Mouse (Mus musculus) limb, embryonic 10.5 days (tissue): ENCODE results near the gene Nlgn1. TPM values are rescaled to one million over a fixed set of nuclear protein-coding genes. Genes with fewer than 3 reads are reported as not detected.
"Not testable (repeated sequence)": the region's sequence is repeated elsewhere in the genome, so short reads cannot be mapped to it uniquely, and the experiment has no call there.

Experiments used
- DNase-seq: peaks from one replicate; pipeline ENCODE4 v3.0.0-alpha.2; 2017; ENCODE audit warnings: low spot score
- H3K27ac ChIP-seq: fragments of 300-500 bp; sonication (generic); 2 replicates; pipeline ENCODE4 v1.5.1; 2016; ENCODE audit warnings: mild to moderate bottlenecking
- H3K27me3 ChIP-seq: fragments of 300-500 bp; sonication (generic); 2 replicates; pipeline ENCODE4 v1.6.1; 2016; ENCODE audit warnings: low read depth, mild to moderate bottlenecking; ENCODE audit not compliant: poor library complexity, severe bottlenecking
- H3K36me3 ChIP-seq: fragments of 300-500 bp; sonication (generic); 2 replicates; pipeline ENCODE4 v1.6.1; 2016; ENCODE audit warnings: mild to moderate bottlenecking, moderate library complexity
- H3K4me1 ChIP-seq: fragments of 300-500 bp; sonication (generic); 2 replicates; pipeline ENCODE4 v1.6.1; 2016
- H3K4me3 ChIP-seq: fragments of 300-500 bp; sonication (generic); 2 replicates; pipeline ENCODE4 v1.5.1; 2016; ENCODE audit warnings: mild to moderate bottlenecking, moderate library complexity
- H3K9me3 ChIP-seq: fragments of 300-500 bp; sonication (generic); replicated peaks from 2 replicates; pipeline ENCODE4 v1.6.1; 2016; ENCODE audit warnings: mild to moderate bottlenecking
- WGBS: fragments of 180-500 bp; shearing (Covaris S2); methylation state at CpG from one replicate; pipeline ENCODE4 v1.1.7; 2016; 5-methylcytosine and 5-hydroxymethylcytosine counted together
- polyA plus RNA-seq: library from polyadenylated mRNA; unstranded; fragments of >200 nt; fragmentation: Nextera tagmentation; extraction: Ambion mirVana; gene quantifications from 2 replicates; pipeline ENCODE4 v1.2.1, GENCODE M21; 2016

The Nlgn1 gene
- polyA plus RNA-seq, 1 experiment from 2014 or later = 0.28 TPM

DNA sequence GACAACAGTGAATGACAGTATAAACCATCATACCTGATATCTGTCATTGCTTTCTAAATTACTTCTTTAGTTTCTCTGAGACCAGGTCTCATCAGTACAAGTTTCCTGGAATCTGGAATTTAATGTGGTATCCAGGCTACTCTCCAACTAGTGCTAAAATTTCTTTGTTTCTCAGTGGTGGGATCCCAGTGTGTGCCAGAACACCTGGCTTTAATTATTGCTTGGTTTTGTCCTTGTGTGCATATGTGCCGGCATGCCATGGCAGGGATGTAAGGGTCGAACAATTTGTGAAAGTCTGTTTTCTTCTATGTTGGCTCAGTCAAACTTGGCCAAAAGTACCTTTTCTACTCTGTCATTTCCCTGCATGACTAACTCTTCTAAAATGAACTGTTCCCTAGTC is 703.1 kb downstream of the Nlgn1 start:
- Histone ChIP-seq H3K27ac (no peak overlapping the region), H3K27me3 (no peaks in the 10 kb centered on the region), H3K36me3 (no peaks in the 10 kb centered on the region), H3K9me3 (no peaks in the 10 kb centered on the region), H3K4me3 (no peak overlapping the region), H3K4me1 (no peaks in the 10 kb centered on the region; the same call in 1 of the 2 replicates)
- no peak for DNase-seq
- WGBS = 74% methylated on average over 2 of the region's 2 CpGs

GRCm38 (mm10) chr3:25606597-25606996 is 725.7 kb downstream of the Nlgn1 start:
- no peak overlapping the region for H3K4me3 ChIP-seq
- H3K36me3 ChIP-seq = no peaks in the 10 kb centered on the region
- no peaks in the 10 kb centered on the region for H3K27me3 ChIP-seq
- H3K4me1 ChIP-seq = no peaks in the 10 kb centered on the region
- no peak for DNase-seq
- H3K9me3 ChIP-seq = no peaks in the 10 kb centered on the region
- no peak overlapping the region for H3K27ac ChIP-seq
- WGBS = 62% methylated on average over 1 of the region's 1 CpGs

- H3K27ac ChIP-seq = no peak overlapping the region
- 49% methylated on average over 5 of the region's 5 CpGs for WGBS
- DNase-seq = no peak
- no peaks in the 10 kb centered on the region for H3K4me1 ChIP-seq
- no peak overlapping the region for H3K4me3 ChIP-seq
- no peaks in the 10 kb centered on the region for H3K27me3 ChIP-seq
- no peaks in the 10 kb centered on the region for H3K36me3 ChIP-seq
- H3K9me3 ChIP-seq = no peaks in the 10 kb centered on the region
These were observed 734.7 kb downstream of the Nlgn1 start for GRCm38 (mm10) chr3:25597513-25597912.

DNA sequence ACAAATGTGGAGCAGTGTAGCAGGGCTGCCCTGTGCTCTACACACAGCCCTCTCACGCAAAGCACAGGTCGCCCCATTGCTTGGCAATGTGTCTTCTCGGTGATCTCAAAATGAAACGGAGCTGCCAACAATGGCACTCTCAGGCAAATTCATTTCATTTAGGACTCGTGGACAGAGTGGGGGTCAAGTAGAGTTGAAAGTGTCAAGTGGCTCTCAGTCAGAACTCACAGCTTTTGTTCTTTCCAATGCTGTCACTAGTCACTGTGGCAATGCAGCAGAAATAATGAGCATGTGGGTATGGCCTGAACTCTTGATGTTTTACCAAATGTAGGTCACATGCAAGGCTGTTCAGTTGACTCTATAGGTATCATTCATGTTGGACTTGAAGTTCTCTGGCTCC is 756.7 kb downstream of the Nlgn1 start:
- no peaks in the 10 kb centered on the region for H3K4me1 ChIP-seq
- H3K9me3 ChIP-seq = no peaks in the 10 kb centered on the region
- H3K4me3 ChIP-seq = no peak overlapping the region
- no peaks in the 10 kb centered on the region for H3K36me3 ChIP-seq
- no peak overlapping the region for H3K27ac ChIP-seq
- no peaks in the 10 kb centered on the region for H3K27me3 ChIP-seq
- 80% methylated on average over 5 of the region's 5 CpGs for WGBS
- no peak for DNase-seq

DNA sequence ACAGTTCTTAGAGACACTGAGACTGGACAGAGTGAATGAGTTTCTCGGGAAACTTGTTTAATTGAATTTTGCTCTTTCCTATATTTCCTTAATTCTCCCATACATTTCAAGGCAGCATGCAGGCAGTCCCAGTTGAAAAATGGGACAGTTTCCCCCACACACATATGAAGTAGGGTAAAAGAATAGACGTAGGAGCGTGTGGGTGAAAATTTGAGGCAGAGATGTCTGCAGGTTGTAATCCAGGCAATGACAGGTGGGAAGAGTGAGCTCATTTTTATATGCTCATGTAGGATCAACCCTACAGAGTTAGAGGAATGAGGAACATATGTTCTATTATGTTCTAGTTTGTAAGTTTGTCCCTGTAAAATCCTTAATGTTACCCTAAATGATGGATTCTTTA is 757.4 kb downstream of the Nlgn1 start:
- Histone ChIP-seq H3K4me3 (no peak overlapping the region), H3K36me3 (no peaks in the 10 kb centered on the region), H3K27me3 (no peaks in the 10 kb centered on the region), H3K4me1 (no peaks in the 10 kb centered on the region), H3K27ac (no peak overlapping the region), H3K9me3 (no peaks in the 10 kb centered on the region)
- 86% methylated on average over 3 of the region's 3 CpGs for WGBS
- DNase-seq = no peak

DNA sequence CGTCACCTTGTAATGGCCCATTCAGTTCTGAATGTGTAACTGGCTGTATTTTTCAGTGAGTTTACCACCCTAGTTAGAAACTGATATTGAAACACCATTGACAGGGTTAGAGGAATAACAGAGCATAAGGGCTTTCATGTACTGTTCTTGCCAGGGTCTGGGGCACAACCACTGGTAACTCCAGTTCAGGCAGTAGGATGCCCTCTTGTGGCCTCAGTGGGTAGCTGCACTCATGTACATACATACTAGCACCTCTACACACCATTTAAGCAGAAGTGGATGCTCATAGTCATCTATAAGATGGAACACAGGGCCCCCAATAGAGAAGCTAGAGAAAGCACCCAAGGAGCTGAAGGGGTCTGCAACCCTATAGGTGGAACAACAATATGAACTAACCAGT is 773.7 kb downstream of the Nlgn1 start:
- not testable (repeated sequence) for DNase-seq, H3K36me3 ChIP-seq, H3K4me1 ChIP-seq, H3K9me3 ChIP-seq, H3K4me3 ChIP-seq, H3K27ac ChIP-seq, H3K27me3 ChIP-seq
- 89% methylated on average over 1 of the region's 1 CpGs for WGBS

- H3K9me3 ChIP-seq, H3K36me3 ChIP-seq, H3K27ac ChIP-seq, H3K27me3 ChIP-seq, H3K4me3 ChIP-seq, H3K4me1 ChIP-seq, DNase-seq: not testable (repeated sequence)
- WGBS = 96% methylated on average over 5 of the region's 7 CpGs
These were observed 783.2 kb downstream of the Nlgn1 start for GRCm38 (mm10) chr3:25549097-25549496.

DNA sequence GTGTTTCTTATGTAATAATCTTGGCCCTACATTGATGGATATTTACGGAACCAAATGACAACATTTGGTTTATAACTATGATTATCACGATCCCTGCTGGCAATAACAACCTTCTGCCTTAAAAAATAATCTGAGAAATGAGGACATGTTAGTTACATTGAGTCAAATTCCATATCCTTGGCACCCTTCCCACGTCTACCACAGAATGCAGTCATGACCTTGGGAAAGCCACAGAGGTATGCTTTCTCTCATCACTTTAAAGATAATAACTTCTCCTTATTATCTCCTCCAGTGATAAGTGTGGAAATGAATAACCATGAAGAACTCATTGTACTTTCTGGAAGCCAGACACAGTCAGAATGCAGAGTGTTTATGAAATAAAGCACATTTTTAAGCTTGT is 808.0 kb downstream of the Nlgn1 start:
- not testable (repeated sequence) for H3K27ac ChIP-seq, DNase-seq, H3K27me3 ChIP-seq, H3K9me3 ChIP-seq, H3K4me3 ChIP-seq, H3K4me1 ChIP-seq, H3K36me3 ChIP-seq
- 87% methylated on average over 2 of the region's 3 CpGs for WGBS

- no peak for DNase-seq
- no peak overlapping the region for H3K4me3 ChIP-seq
- no peaks in the 10 kb centered on the region for H3K4me1 ChIP-seq
- H3K27me3 ChIP-seq = no peaks in the 10 kb centered on the region
- H3K9me3 ChIP-seq = no peaks in the 10 kb centered on the region
- H3K36me3 ChIP-seq = no peaks in the 10 kb centered on the region
- 87% methylated on average over 2 of the region's 2 CpGs for WGBS
- H3K27ac ChIP-seq = no peak overlapping the region
These were observed 869.2 kb downstream of the Nlgn1 start for GRCm38 (mm10) chr3:25463051-25463450.

GRCm38 (mm10) chr3:25456250-25456860 is 875.9 kb downstream of the Nlgn1 start:
- H3K4me3 ChIP-seq = no peak overlapping the region
- 74% methylated on average over 8 of the region's 8 CpGs for WGBS
- H3K27ac ChIP-seq = no peak overlapping the region
- H3K4me1 ChIP-seq = no peaks in the 10 kb centered on the region
- H3K9me3 ChIP-seq = no peaks in the 10 kb centered on the region
- DNase-seq = no peak
- no peaks in the 10 kb centered on the region for H3K27me3 ChIP-seq
- H3K36me3 ChIP-seq = no peaks in the 10 kb centered on the region

GRCm38 (mm10) chr3:25452314-25452713 is 879.9 kb downstream of the Nlgn1 start:
- Histone ChIP-seq H3K4me1 (no peaks in the 10 kb centered on the region), H3K27me3 (no peaks in the 10 kb centered on the region), H3K36me3 (no peaks in the 10 kb centered on the region), H3K4me3 (no peak overlapping the region), H3K27ac (no peak overlapping the region), H3K9me3 (no peaks in the 10 kb centered on the region)
- 67% methylated on average over 1 of the region's 1 CpGs for WGBS
- DNase-seq = no peak

DNA sequence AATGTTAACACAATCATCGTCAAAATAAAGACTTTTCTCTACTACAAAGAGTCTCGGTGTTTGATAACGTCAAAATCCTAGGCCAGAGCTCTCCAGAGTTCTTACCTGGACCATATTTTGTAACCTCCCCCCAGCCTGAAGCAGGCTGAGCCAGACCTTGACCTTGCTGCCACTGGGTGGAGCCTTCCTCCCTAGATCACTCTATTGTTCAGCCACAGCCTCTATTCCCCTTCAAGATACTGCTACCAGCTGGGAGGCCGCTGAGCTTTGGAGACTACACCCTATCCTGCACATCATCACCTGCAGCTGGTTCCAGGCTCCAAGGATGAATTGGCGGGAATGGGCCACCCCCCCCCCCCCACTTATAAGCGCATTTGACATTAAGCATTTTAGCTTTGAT is 881.8 kb downstream of the Nlgn1 start:
- DNase-seq = no peak
- WGBS = 61% methylated on average over 6 of the region's 6 CpGs
- H3K27ac ChIP-seq = no peak overlapping the region
- H3K4me3 ChIP-seq = no peak overlapping the region
- H3K36me3 ChIP-seq = no peaks in the 10 kb centered on the region
- H3K27me3 ChIP-seq = no peaks in the 10 kb centered on the region
- no peaks in the 10 kb centered on the region for H3K4me1 ChIP-seq
- H3K9me3 ChIP-seq = no peaks in the 10 kb centered on the region

DNA sequence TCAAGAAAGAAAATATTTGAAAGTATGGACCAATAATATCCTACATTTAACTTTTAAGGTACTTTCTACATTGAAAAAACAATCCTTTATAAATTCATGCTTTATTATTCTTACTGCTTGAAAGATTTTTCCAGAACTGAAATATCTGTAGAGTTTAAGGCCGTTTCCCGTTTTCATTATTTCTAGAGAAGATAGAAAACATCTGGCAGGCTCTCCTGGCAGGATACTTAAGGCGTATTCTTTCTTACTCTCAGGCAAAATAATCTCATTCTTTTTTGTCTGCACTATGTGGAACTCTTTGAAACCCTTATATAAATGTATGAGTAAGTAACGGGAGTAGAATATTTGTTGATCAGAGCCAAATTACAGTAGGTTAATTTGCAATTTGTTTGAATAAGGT is 882.9 kb downstream of the Nlgn1 start:
- no peak for DNase-seq
- Histone ChIP-seq H3K36me3 (no peaks in the 10 kb centered on the region), H3K4me3 (no peak overlapping the region), H3K27ac (no peak overlapping the region), H3K9me3 (no peaks in the 10 kb centered on the region), H3K27me3 (no peaks in the 10 kb centered on the region), H3K4me1 (no peaks in the 10 kb centered on the region)
- 82% methylated on average over 4 of the region's 4 CpGs for WGBS

DNA sequence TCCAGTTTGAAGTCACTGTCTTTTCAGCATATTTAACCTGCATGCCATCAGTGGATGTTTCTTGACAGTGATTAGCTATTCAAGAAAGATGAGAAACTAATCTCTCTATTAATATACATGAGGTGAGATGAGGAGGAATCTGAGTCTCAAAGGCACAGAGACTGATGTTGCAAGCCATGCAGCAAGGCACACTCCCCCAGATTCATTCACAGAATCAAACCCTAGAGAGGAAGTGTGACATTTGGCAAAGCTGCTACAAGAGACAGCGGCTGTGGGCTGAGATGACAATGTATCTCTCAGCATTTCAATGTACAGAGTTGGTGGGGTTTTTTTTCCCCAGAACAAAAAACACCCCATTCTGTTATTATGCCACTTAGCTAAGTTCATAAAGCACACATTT is 885.1 kb downstream of the Nlgn1 start:
- H3K4me1 ChIP-seq = no peaks in the 10 kb centered on the region; the same call in 1 of the 2 replicates
- WGBS = 75% methylated on average over 1 of the region's 1 CpGs
- H3K36me3 ChIP-seq = no peaks in the 10 kb centered on the region
- no peaks in the 10 kb centered on the region for H3K27me3 ChIP-seq
- no peaks in the 10 kb centered on the region for H3K9me3 ChIP-seq
- H3K27ac ChIP-seq = no peak overlapping the region
- no peak overlapping the region for H3K4me3 ChIP-seq
- DNase-seq = no peak
